Mouse (Mus musculus) limb, embryonic 13.5 days (tissue): Measurements from ENCODE around the gene Plau. TPM values are rescaled to one million over a fixed set of nuclear protein-coding genes. Genes with fewer than 3 reads are reported as not detected.

Source experiments
- ATAC-seq: fragments of 200-750 bp; cut with Nextera tagmentation; 2 replicates; pipeline ENCODE4 v1.8.0; 2017; ENCODE audit warnings: low read depth, moderate number of reproducible peaks, moderate TSS enrichment; ENCODE audit not compliant: low FRiP score
- H3K27ac ChIP-seq: fragments of 300-500 bp; sonication (generic); 2 replicates; pipeline ENCODE4 v1.5.1; 2015; ENCODE audit warnings: inconsistent platforms, mild to moderate bottlenecking, moderate library complexity
- H3K27me3 ChIP-seq: fragments of 300-500 bp; sonication (generic); 2 replicates; pipeline ENCODE4 v1.6.1; 2015; ENCODE audit warnings: mild to moderate bottlenecking, inconsistent platforms
- H3K36me3 ChIP-seq: fragments of 300-500 bp; sonication (generic); 2 replicates; pipeline ENCODE4 v1.6.1; 2015; ENCODE audit warnings: inconsistent platforms, mild to moderate bottlenecking, moderate library complexity
- H3K4me1 ChIP-seq: fragments of 300-500 bp; sonication (generic); 2 replicates; pipeline ENCODE4 v1.6.1; 2015; ENCODE audit warnings: inconsistent platforms
- H3K4me2 ChIP-seq: fragments of 300-500 bp; sonication (generic); replicated peaks from 2 replicates; pipeline ENCODE4 v1.6.1; 2015; ENCODE audit warnings: inconsistent platforms, mild to moderate bottlenecking, moderate library complexity
- H3K4me3 ChIP-seq: fragments of 300-500 bp; sonication (generic); 2 replicates; pipeline ENCODE4 v1.5.1; 2015; ENCODE audit warnings: moderate library complexity, mild to moderate bottlenecking, inconsistent platforms
- H3K9ac ChIP-seq: fragments of 300-500 bp; sonication (generic); 2 replicates; pipeline ENCODE4 v1.6.1; 2015; ENCODE audit warnings: mild to moderate bottlenecking, inconsistent platforms
- H3K9me3 ChIP-seq: fragments of 300-500 bp; sonication (generic); 2 replicates; pipeline ENCODE4 v1.6.1; 2016; ENCODE audit warnings: inconsistent platforms
- WGBS: fragments of 180-500 bp; shearing (Covaris S2); methylation state at CpG from one replicate; pipeline ENCODE4 v1.1.7; 2015; 5-methylcytosine and 5-hydroxymethylcytosine counted together
- polyA plus RNA-seq: library from polyadenylated mRNA; unstranded; fragments of >200 nt; fragmentation: Nextera tagmentation; extraction: Ambion mirVana; gene quantifications from 2 replicates; pipeline ENCODE4 v1.2.1, GENCODE M21; 2015

Plau gene
- polyA plus RNA-seq, 1 experiment from 2014 or later: 2.9 TPM

DNA sequence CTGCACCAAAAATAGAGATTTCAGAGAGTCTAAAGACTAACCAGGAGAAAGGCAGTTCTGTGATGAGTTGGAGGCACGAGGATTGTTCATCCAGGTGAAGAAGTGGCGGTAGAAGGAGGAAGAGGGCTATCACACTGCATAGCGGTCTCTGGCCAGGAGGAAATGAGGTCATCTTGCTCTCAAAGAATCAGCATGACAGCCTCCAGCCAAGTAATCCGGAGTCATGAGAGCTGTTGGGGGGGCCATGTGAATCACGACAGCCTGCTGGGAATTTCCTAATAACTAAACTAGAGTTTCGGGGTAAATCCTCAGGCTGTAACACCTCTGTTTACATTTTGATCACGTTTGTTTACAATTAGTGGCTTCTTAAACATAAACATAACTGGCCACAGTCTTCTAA, 2.3 kb upstream of the Plau start:
- no peak for ATAC-seq
- H3K9me3 ChIP-seq: no peaks in the 10 kb centered on the region
- H3K9ac ChIP-seq: no peak overlapping the region
- WGBS: 48% methylated on average over 7 of the region's 7 CpGs
- no peak overlapping the region for H3K4me3 ChIP-seq
- no peaks in the 10 kb centered on the region for H3K36me3 ChIP-seq
- H3K27ac ChIP-seq: no peak overlapping the region
- H3K27me3 ChIP-seq: no peaks in the 10 kb centered on the region
- no peak overlapping the region for H3K4me2 ChIP-seq
- H3K4me1 ChIP-seq: peaks cover 23% of the 10 kb centered on the region

GRCm38 (mm10) chr14:20836905-20837376, 481 bp downstream of the Plau start:
- Histone ChIP-seq H3K4me3 (peak overlapping the region; percentile 56), H3K4me2 (peak overlapping the region; percentile 97), H3K9ac (peak overlapping the region; percentile 81), H3K4me1 (peaks cover 15% of the 10 kb centered on the region; the same call in 1 of the 2 replicates), H3K27ac (no peak overlapping the region), H3K9me3 (no peaks in the 10 kb centered on the region), H3K36me3 (no peaks in the 10 kb centered on the region), H3K27me3 (no peaks in the 10 kb centered on the region)
- 7% methylated on average over 10 of the region's 10 CpGs for WGBS
- no peak; the same call in 1 of the 2 replicates for ATAC-seq

GRCm38 (mm10) chr14:20837681-20838080, 1.2 kb downstream of the Plau start:
- no peak for ATAC-seq

DNA sequence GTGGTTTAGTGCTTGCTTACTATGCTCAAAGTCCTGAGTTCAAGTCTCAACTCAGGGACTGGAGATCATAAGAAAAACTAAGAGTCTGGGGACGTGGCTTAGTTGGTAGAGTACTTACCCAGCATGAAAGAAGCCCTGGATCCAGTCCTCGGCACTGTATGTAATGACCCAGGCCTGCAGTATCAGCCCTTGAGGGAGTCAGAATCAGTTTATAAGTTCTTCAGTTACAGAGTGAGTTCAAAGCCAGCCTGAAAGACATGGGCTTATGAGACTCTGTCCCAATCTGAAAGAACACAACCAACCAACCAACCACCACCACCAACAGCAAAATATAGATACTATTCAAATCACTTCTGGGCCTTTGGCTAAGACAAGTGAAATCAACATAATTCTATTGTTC, 5.1 kb downstream of the Plau start:
- Histone ChIP-seq H3K9ac (no peak overlapping the region), H3K4me2 (no peak overlapping the region), H3K4me3 (no peak overlapping the region), H3K9me3 (no peaks in the 10 kb centered on the region), H3K27ac (no peak overlapping the region), H3K27me3 (no peaks in the 10 kb centered on the region), H3K4me1 (peaks cover 29% of the 10 kb centered on the region), H3K36me3 (no peaks in the 10 kb centered on the region)
- 83% methylated on average over 2 of the region's 2 CpGs for WGBS
- ATAC-seq: no peak

More at GRCm38 (mm10) chr14:20837681-20838080, 1.2 kb downstream of the Plau start:
- Histone ChIP-seq H3K27ac (no peak overlapping the region), H3K9ac (no peak overlapping the region), H3K4me3 (no peak overlapping the region), H3K9me3 (no peaks in the 10 kb centered on the region), H3K36me3 (no peaks in the 10 kb centered on the region), H3K4me1 (peaks cover 15% of the 10 kb centered on the region; the same call in 1 of the 2 replicates), H3K27me3 (no peaks in the 10 kb centered on the region), H3K4me2 (peak overlapping the region; percentile 97)
- WGBS: 64% methylated on average over 7 of the region's 7 CpGs

GRCm38 (mm10) chr14:20842629-20843028, 6.2 kb downstream of the Plau start:
- Histone ChIP-seq H3K4me2 (no peak overlapping the region), H3K36me3 (no peaks in the 10 kb centered on the region), H3K27ac (no peak overlapping the region), H3K9me3 (no peaks in the 10 kb centered on the region), H3K27me3 (no peaks in the 10 kb centered on the region), H3K4me1 (peaks cover 18% of the 10 kb centered on the region), H3K4me3 (no peak overlapping the region), H3K9ac (no peak overlapping the region)
- no peak for ATAC-seq
- 72% methylated on average over 3 of the region's 3 CpGs for WGBS

DNA sequence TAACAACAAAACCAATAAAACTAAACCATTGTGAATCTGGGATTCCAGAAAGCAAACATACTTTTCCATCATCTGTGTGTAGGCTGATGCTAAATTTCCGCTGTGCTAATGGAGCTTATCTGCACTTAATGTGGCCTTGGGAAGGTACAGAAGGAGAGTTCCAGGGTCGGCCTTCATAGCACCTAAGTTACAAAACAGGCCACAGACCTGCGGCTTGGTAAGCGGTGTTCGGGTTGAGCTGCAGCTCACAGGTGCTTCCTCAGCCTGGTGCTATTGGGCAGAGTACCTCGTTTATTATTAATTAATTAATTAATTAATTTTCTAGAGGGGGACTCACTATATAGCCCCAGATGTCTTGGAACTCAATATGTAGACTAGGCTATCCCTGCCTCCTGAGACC, 7.7 kb downstream of the Plau start:
- no peak overlapping the region for H3K27ac ChIP-seq
- H3K4me3 ChIP-seq: no peak overlapping the region
- H3K9ac ChIP-seq: no peak overlapping the region
- H3K36me3 ChIP-seq: no peaks in the 10 kb centered on the region
- H3K4me2 ChIP-seq: no peak overlapping the region
- ATAC-seq: no peak
- WGBS: 87% methylated on average over 6 of the region's 6 CpGs
- no peaks in the 10 kb centered on the region for H3K9me3 ChIP-seq
- peaks cover 17% of the 10 kb centered on the region for H3K4me1 ChIP-seq
- H3K27me3 ChIP-seq: no peaks in the 10 kb centered on the region

- Histone ChIP-seq H3K4me2 (no peak overlapping the region), H3K9ac (no peak overlapping the region), H3K4me1 (peaks cover 17% of the 10 kb centered on the region), H3K4me3 (no peak overlapping the region), H3K36me3 (no peaks in the 10 kb centered on the region), H3K27me3 (no peaks in the 10 kb centered on the region), H3K9me3 (no peaks in the 10 kb centered on the region), H3K27ac (peak overlapping the region; percentile 28; the same call in 1 of the 2 replicates)
- no peak for ATAC-seq
- 87% methylated on average over 10 of the region's 10 CpGs for WGBS
Measured at GRCm38 (mm10) chr14:20844671-20845576, 8.5 kb downstream of the Plau start.

GRCm38 (mm10) chr14:20845577-20846088, 9.2 kb downstream of the Plau start:
- Histone ChIP-seq H3K4me3 (no peak overlapping the region), H3K36me3 (no peaks in the 10 kb centered on the region), H3K9me3 (no peaks in the 10 kb centered on the region), H3K4me2 (no peak overlapping the region), H3K4me1 (peaks cover 14% of the 10 kb centered on the region), H3K27me3 (no peaks in the 10 kb centered on the region), H3K9ac (no peak overlapping the region), H3K27ac (peak overlapping the region; percentile 28; the same call in 1 of the 2 replicates)
- WGBS: 50% methylated on average over 9 of the region's 9 CpGs
- no peak for ATAC-seq

- Histone ChIP-seq H3K4me2 (no peak overlapping the region), H3K9me3 (no peaks in the 10 kb centered on the region)
- ATAC-seq: no peak
Measured at GRCm38 (mm10) chr14:20846214-20846613, 9.8 kb downstream of the Plau start.

DNA sequence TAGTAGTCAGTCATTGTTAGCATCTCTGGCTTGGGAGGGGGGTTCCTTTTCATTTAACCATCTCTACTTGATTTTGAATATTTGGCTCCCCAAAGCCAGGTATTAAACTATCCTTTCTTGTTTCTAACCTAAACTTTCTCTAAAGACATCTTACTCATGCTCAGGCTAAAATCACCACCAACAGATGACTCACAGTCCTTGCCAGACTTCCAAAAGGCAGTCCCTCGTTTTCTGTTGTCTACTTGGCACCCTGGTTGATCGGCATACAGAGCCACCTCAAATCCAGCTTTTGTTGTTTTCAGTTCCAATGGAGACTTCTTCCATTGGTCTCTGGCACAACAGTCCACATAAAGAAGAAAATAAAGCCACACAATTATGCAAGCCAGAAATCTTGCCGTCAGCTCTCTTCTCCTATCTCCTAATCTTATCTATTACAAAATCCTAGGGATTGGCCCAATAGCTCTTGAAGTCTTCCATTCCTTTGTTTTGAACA, 11.2 kb downstream of the Plau start:
- no peaks in the 10 kb centered on the region for H3K9me3 ChIP-seq
- no peaks in the 10 kb centered on the region for H3K27me3 ChIP-seq
- no peak overlapping the region for H3K9ac ChIP-seq
- H3K4me2 ChIP-seq: no peak overlapping the region
- no peak overlapping the region for H3K4me3 ChIP-seq
- H3K4me1 ChIP-seq: peaks cover 14% of the 10 kb centered on the region
- WGBS: 83% methylated on average over 3 of the region's 3 CpGs
- ATAC-seq: no peak
- no peaks in the 10 kb centered on the region for H3K36me3 ChIP-seq
- no peak overlapping the region for H3K27ac ChIP-seq

More at GRCm38 (mm10) chr14:20846214-20846613, 9.8 kb downstream of the Plau start:
- H3K27ac ChIP-seq: no peak overlapping the region
- no peak overlapping the region for H3K4me3 ChIP-seq
- no peaks in the 10 kb centered on the region for H3K36me3 ChIP-seq
- H3K27me3 ChIP-seq: no peaks in the 10 kb centered on the region
- H3K4me1 ChIP-seq: peaks cover 14% of the 10 kb centered on the region
- WGBS: 77% methylated on average over 7 of the region's 7 CpGs
- H3K9ac ChIP-seq: no peak overlapping the region

GRCm38 (mm10) chr14:20849753-20850152, 13.3 kb downstream of the Plau start:
- no peak for ATAC-seq
- H3K4me3 ChIP-seq: no peak overlapping the region
- H3K4me1 ChIP-seq: peaks cover 14% of the 10 kb centered on the region
- 54% methylated on average over 4 of the region's 4 CpGs for WGBS
- no peaks in the 10 kb centered on the region for H3K36me3 ChIP-seq
- no peak overlapping the region for H3K9ac ChIP-seq
- no peak overlapping the region for H3K27ac ChIP-seq
- no peaks in the 10 kb centered on the region for H3K9me3 ChIP-seq
- no peak overlapping the region for H3K4me2 ChIP-seq
- no peaks in the 10 kb centered on the region for H3K27me3 ChIP-seq

DNA sequence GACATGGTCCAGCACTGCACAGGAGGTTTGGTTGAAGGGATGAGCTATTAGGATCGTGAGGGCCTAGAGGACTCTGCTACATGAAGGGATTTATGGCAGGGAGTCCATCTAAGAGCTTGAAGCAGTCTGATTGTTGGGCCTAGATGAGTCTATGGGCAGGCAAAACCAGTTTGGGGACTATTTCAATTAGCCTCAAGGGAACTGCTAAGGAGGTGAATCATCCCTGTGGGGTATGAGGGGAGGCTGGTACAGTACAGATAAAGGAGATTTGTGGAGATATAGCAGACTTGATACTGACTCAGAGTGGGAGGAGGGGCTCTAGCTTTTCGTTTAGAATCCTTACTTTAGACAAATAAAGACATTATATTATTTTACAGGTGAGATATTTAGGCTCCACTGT, 14.0 kb downstream of the Plau start:
- H3K27me3 ChIP-seq: no peaks in the 10 kb centered on the region
- H3K9me3 ChIP-seq: no peaks in the 10 kb centered on the region
- ATAC-seq: no peak
- H3K4me1 ChIP-seq: peaks cover 10% of the 10 kb centered on the region
- 63% methylated on average over 2 of the region's 2 CpGs for WGBS
- H3K4me2 ChIP-seq: no peak overlapping the region
- H3K9ac ChIP-seq: no peak overlapping the region
- H3K27ac ChIP-seq: no peak overlapping the region
- H3K4me3 ChIP-seq: no peak overlapping the region
- no peaks in the 10 kb centered on the region for H3K36me3 ChIP-seq
